Mouse (Mus musculus) limb, embryonic 14.5 days (tissue): ENCODE results near the gene Arsg. TPM values are rescaled to one million over a fixed set of nuclear protein-coding genes. Genes with fewer than 3 reads are reported as not detected.

Experiments
- ATAC-seq: fragments of 200-750 bp; cut with Nextera tagmentation; 2 replicates; pipeline ENCODE4 v1.8.0; 2017; ENCODE audit warnings: low read depth, moderate number of reproducible peaks, moderate TSS enrichment; ENCODE audit not compliant: low FRiP score
- DNase-seq: peaks from one replicate; pipeline ENCODE4 v3.0.0-alpha.2; 2015; ENCODE audit warnings: low spot score
- H3K27ac ChIP-seq: fragments of 300-500 bp; sonication (generic); replicated peaks from 2 replicates; pipeline ENCODE4 v1.5.1; 2014; ENCODE audit warnings: low read depth, mild to moderate bottlenecking, low read length, moderate library complexity, mixed read lengths
- H3K27me3 ChIP-seq: fragments of 300-500 bp; sonication (generic); 2 replicates; pipeline ENCODE4 v1.6.1; 2014; ENCODE audit warnings: low read length, mixed read lengths; ENCODE audit not compliant: control insufficient read depth, insufficient read depth
- H3K36me3 ChIP-seq: fragments of 300-500 bp; sonication (generic); 2 replicates; pipeline ENCODE4 v1.6.1; 2014; ENCODE audit warnings: mild to moderate bottlenecking, low read length, moderate library complexity, mixed read lengths; ENCODE audit not compliant: control insufficient read depth, insufficient read depth
- H3K4me1 ChIP-seq: fragments of 300-500 bp; sonication (generic); 2 replicates; pipeline ENCODE4 v1.6.1; 2014; ENCODE audit warnings: antibody characterized with exemption, low read length, mixed read lengths; ENCODE audit not compliant: control insufficient read depth, insufficient read depth
- H3K4me2 ChIP-seq: fragments of 300-500 bp; sonication (generic); replicated peaks from 2 replicates; pipeline ENCODE4 v1.6.1; 2014; ENCODE audit warnings: low read depth, mild to moderate bottlenecking, low read length, moderate library complexity; ENCODE audit not compliant: severe bottlenecking
- H3K4me3 ChIP-seq: fragments of 300-500 bp; sonication (generic); replicated peaks from 2 replicates; pipeline ENCODE4 v1.5.1; 2014; ENCODE audit warnings: low read length
- H3K9ac ChIP-seq: fragments of 300-500 bp; sonication (generic); 2 replicates; pipeline ENCODE4 v1.6.1; 2014; ENCODE audit warnings: mild to moderate bottlenecking, low read depth, low read length, moderate library complexity; ENCODE audit not compliant: severe bottlenecking
- H3K9me3 ChIP-seq: fragments of 300-500 bp; sonication (generic); 2 replicates; pipeline ENCODE4 v1.6.1; 2016; ENCODE audit warnings: low read length; ENCODE audit not compliant: control insufficient read depth
- POLR2A ChIP-seq: fragments of 200-500 bp; IDR thresholded peaks from 2 replicates; pipeline ENCODE4 v1.8.0; 2012; ENCODE audit warnings: inconsistent platforms, mild to moderate bottlenecking, moderate library complexity, borderline replicate concordance; ENCODE audit not compliant: insufficient read depth, insufficient read length; ENCODE audit errors: extremely low read depth
- WGBS: fragments of 180-500 bp; shearing (Covaris S2); extraction: QIAGEN DNeasy Blood & Tissue Kit; methylation state at CpG from one replicate; pipeline ENCODE4 v1.1.7; 2014; 5-methylcytosine and 5-hydroxymethylcytosine counted together
- polyA plus RNA-seq, 2 experiments: library from polyadenylated mRNA; depleted of rRNA in 1 of 2; stranded (reverse) in 1 of 2; unstranded in 1 of 2; fragments of >200 nt; fragmentation: Nextera tagmentation in 1 of 2; extraction: Ambion mirVana in 1 of 2; gene quantifications; 2 replicates each; pipeline versions ENCODE4 v1.2.1 to v1.2.3; 2012 to 2014

Gene Arsg
- polyA plus RNA-seq, 2 experiments = 3.2 to 5.3 TPM

DNA sequence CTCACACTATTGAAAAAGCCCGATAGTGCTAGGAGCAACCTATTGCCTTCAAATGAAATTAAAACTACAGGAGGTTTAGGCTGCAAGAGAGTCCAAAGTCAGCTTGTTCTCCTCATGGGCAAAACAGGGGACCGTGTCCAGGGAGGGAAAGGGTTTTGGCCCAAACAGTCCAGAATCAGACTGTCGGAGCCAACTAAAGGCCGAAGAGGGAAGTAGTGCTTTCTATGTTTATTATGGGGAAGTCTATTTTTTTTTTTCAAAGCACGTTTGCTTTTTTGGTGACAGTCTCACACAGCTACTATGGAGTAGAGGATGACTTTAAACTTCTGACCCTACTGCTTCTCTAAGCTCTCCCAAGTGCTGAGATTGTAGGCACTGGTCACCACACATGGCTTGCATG, 5.0 kb upstream of the Arsg start:
- Histone ChIP-seq H3K27me3 (peaks cover 17% of the 10 kb centered on the region), H3K27ac (no peak overlapping the region), H3K9me3 (no peaks in the 10 kb centered on the region), H3K4me2 (no peak overlapping the region), H3K9ac (no peak overlapping the region), H3K4me3 (no peak overlapping the region), H3K4me1 (peaks cover 8% of the 10 kb centered on the region), H3K36me3 (no peaks in the 10 kb centered on the region)
- ATAC-seq (no peak), DNase-seq (no peak)
- TF ChIP-seq POLR2A = no peak
- WGBS = 90% methylated on average over 5 of the region's 5 CpGs

DNA sequence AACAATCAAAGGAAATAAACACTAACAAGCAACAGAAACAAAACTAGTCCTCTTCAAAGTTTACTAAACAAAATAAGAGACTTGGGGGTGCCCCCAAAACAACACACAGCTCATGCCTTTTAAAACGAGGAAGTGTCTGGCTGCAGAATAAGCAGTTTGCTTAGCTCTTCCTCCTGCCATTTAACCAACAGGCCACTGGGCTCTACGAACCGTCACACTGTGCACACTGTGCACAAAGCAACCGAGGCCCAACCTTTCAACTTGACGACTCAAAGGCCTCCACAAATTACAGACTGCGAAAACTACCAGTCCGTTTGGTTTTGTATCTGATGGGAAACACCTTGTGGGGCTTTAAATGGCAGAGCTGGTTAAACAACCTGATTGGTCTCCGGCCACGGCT, 3.0 kb upstream of the Arsg start:
- Histone ChIP-seq H3K36me3 (no peaks in the 10 kb centered on the region), H3K4me2 (no peak overlapping the region), H3K4me1 (peaks cover 8% of the 10 kb centered on the region), H3K9me3 (no peaks in the 10 kb centered on the region), H3K4me3 (no peak overlapping the region), H3K27ac (no peak overlapping the region), H3K27me3 (peaks cover 20% of the 10 kb centered on the region), H3K9ac (no peak overlapping the region)
- 57% methylated on average over 9 of the region's 9 CpGs for WGBS
- DNase-seq = no peak
- ATAC-seq = no peak
- TF ChIP-seq POLR2A = no peak

DNA sequence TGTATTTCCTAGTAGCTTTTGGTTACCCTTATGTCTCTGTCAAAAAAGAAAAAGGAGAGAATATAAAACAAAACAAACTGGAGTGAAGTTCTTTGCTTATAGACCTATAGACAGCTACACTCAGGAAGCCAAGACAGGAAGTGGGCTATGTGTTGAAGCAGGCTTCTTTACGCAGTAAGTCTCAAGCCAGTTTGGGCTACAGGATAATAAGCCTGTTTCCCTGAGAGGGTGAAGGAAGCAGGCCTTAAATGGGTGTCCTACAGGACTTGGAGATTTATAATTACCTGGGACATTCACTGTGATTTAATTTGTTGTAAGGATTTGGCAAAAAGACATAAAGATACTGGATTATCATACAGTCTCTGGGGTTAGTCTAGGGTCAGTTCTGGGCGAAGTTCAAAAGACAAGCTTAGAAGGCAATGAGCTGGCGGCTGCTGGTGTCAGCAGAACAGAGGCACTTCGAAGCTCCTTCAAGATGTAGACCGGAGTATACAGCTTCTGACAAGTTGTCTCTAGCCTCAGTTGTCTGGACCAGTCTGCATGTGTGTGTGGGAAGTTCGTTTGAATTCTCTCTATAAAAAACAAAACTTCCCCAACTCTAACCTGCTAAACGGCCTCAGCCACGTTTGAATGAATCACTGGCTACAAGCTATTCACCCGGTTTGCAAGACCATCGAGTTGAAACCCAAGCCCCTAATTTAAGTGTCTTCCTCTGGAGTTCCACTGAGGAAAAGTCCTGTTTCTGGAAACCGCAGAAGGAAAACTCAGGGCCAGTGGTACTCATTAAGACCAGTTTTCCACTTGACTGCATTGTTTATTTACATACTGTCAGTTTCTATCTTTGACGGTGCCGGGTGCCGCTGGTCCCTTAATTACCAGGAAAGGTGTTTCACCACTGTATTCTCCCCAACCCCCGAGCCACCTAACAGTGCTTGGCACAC, 2.0 kb upstream of the Arsg start:
- Histone ChIP-seq H3K9me3 (no peaks in the 10 kb centered on the region), H3K27ac (no peak overlapping the region), H3K4me3 (peak overlapping the region; percentile 76), H3K36me3 (no peaks in the 10 kb centered on the region), H3K4me2 (peak overlapping the region; percentile 98), H3K9ac (no peak overlapping the region), H3K4me1 (peaks cover 8% of the 10 kb centered on the region), H3K27me3 (peaks cover 20% of the 10 kb centered on the region)
- DNase-seq (no peak), ATAC-seq (no peak)
- 27% methylated on average over 15 of the region's 15 CpGs for WGBS
- TF ChIP-seq POLR2A = no peak

DNA sequence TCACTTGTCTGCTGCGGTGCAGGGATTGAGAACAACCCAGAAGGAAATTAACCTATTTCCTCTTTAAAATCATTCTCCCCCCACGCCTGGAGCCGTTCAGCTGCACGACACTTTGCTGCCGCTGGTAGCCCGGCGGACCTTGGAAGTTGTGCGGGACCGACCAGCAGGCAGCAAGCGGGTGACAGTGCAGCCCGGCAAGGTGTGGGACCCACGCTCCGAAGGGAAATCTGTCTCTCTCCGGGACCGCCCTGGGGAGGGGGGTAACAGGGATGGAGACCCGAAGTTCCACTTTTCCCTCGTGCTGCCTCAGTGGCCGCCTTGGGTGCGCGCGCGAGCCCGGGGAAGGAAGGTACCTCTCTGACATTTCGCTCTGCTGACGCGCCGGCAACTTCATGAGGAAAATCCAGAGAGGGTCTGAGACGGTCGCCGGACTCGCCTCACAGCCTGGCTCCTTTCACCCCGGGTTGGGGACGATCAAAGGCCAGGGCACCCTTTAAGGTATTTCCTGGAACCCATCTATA, 943 bp upstream of the Arsg start:
- no peak overlapping the region for H3K27ac ChIP-seq
- DNase-seq (peak; percentile 18), ATAC-seq (0 out of 2 replicates have a peak, but pooled peaks have one; percentile 7)
- WGBS = 2% methylated on average over 25 of the region's 33 CpGs
- H3K4me2 ChIP-seq = peak overlapping the region; percentile 98
- TF ChIP-seq POLR2A = no peak
- H3K9ac ChIP-seq = peak overlapping the region; percentile 85
- H3K36me3 ChIP-seq = no peaks in the 10 kb centered on the region
- H3K4me1 ChIP-seq = peaks cover 8% of the 10 kb centered on the region
- peaks cover 20% of the 10 kb centered on the region for H3K27me3 ChIP-seq
- no peaks in the 10 kb centered on the region for H3K9me3 ChIP-seq
- H3K4me3 ChIP-seq = peak overlapping the region; percentile 76

DNA sequence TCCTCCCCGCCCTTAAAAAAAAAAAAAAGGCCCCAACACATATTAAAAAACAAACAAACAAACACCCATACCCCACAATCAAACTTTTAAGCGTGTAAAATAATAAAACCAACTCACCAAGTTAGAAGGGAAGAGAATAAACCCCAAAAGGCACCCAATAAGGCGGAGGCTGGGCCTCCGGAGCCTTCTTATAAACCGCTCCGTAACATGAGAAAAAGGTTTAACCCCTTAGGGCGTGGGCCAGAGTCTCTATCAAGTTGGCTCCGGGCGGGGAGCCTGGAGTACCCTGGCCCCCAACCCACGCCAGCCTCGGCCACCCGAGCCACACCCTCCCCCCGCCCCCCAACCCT, 378 bp upstream of the Arsg start:
- under 1% methylated on average over 12 of the region's 13 CpGs for WGBS
- Histone ChIP-seq H3K9ac (peak overlapping the region; percentile 85), H3K36me3 (no peaks in the 10 kb centered on the region), H3K4me1 (peaks cover 8% of the 10 kb centered on the region), H3K27me3 (peaks cover 20% of the 10 kb centered on the region), H3K4me2 (peak overlapping the region; percentile 98), H3K9me3 (no peaks in the 10 kb centered on the region), H3K4me3 (peak overlapping the region; percentile 76), H3K27ac (peak overlapping the region; percentile 39)
- ATAC-seq (peak; percentile 50), DNase-seq (peak; percentile 76)
- no peak for TF ChIP-seq POLR2A
